Mouse (Mus musculus) liver, postnatal 0 days (tissue): ENCODE data around the gene Neurl2. TPM values are rescaled to one million over a fixed set of nuclear protein-coding genes. Genes with fewer than 3 reads are reported as not detected.
A peak's percentile ranks its signal among the peaks of the same experiment; 100 is the strongest.

Experiments
- ATAC-seq: fragments of 200-750 bp; cut with Nextera tagmentation; 2 replicates; pipeline ENCODE4 v1.8.0; 2017; ENCODE audit warnings: mild to moderate bottlenecking, moderate library complexity
- DNase-seq: peaks from one replicate; pipeline ENCODE4 v3.0.0-alpha.2; 2016
- H3K27ac ChIP-seq: fragments of 300-500 bp; sonication (generic); 2 replicates; pipeline ENCODE4 v1.5.1; 2014; ENCODE audit warnings: antibody characterized with exemption, moderate library complexity, mild to moderate bottlenecking, low read depth
- H3K27me3 ChIP-seq: fragments of 300-500 bp; sonication (generic); 2 replicates; pipeline ENCODE4 v1.6.1; 2014; ENCODE audit warnings: low read length, control low read depth, mixed read lengths; ENCODE audit not compliant: insufficient read depth
- H3K36me3 ChIP-seq: fragments of 300-500 bp; sonication (generic); replicated peaks from 2 replicates; pipeline ENCODE4 v1.6.1; 2014; ENCODE audit warnings: mild to moderate bottlenecking, control low read depth, low read length, moderate library complexity, mixed read lengths; ENCODE audit not compliant: insufficient read depth
- H3K4me1 ChIP-seq: fragments of 300-500 bp; sonication (generic); 2 replicates; pipeline ENCODE4 v1.6.1; 2014; ENCODE audit warnings: antibody characterized with exemption, mild to moderate bottlenecking, control low read depth; ENCODE audit not compliant: insufficient read depth
- H3K4me2 ChIP-seq: fragments of 300-500 bp; sonication (generic); 2 replicates; pipeline ENCODE4 v1.6.1; 2014; ENCODE audit warnings: low read depth, mild to moderate bottlenecking, low read length, moderate library complexity, mixed read lengths
- H3K4me3 ChIP-seq: fragments of 300-500 bp; sonication (generic); 2 replicates; pipeline ENCODE4 v1.5.1; 2014; ENCODE audit warnings: low read depth, low read length
- H3K9ac ChIP-seq: fragments of 300-500 bp; sonication (generic); replicated peaks from 2 replicates; pipeline ENCODE4 v1.6.1; 2014; ENCODE audit warnings: mild to moderate bottlenecking, moderate library complexity
- H3K9me3 ChIP-seq: fragments of 300-500 bp; sonication (generic); 2 replicates; pipeline ENCODE4 v1.6.1; 2016; ENCODE audit warnings: mild to moderate bottlenecking, control low read depth, low read length, mixed read lengths
- CTCF ChIP-seq: sonication (generic); IDR thresholded peaks from 2 replicates; pipeline ENCODE4 v1.5.1; 2016; ENCODE audit warnings: antibody characterized with exemption, low read depth
- EP300 ChIP-seq: IDR thresholded peaks from 2 replicates; pipeline ENCODE4 v1.6.1; 2016; ENCODE audit warnings: antibody characterized with exemption, low read depth, mild to moderate bottlenecking
- WGBS: fragments of 180-500 bp; shearing (Covaris S2); extraction: QIAGEN DNeasy Blood & Tissue Kit; methylation state at CpG from one replicate; pipeline ENCODE4 v1.1.7; 2014; ENCODE audit not compliant: insufficient replicate concordance; 5-methylcytosine and 5-hydroxymethylcytosine counted together
- polyA plus RNA-seq: library from polyadenylated mRNA; unstranded; fragments of >200 nt; fragmentation: Nextera tagmentation; extraction: Ambion mirVana; gene quantifications from 2 replicates; pipeline ENCODE4 v1.2.1, GENCODE M21; 2015

Neurl2 gene
- polyA plus RNA-seq, 1 experiment from 2014 or later, result 2.5 TPM

DNA sequence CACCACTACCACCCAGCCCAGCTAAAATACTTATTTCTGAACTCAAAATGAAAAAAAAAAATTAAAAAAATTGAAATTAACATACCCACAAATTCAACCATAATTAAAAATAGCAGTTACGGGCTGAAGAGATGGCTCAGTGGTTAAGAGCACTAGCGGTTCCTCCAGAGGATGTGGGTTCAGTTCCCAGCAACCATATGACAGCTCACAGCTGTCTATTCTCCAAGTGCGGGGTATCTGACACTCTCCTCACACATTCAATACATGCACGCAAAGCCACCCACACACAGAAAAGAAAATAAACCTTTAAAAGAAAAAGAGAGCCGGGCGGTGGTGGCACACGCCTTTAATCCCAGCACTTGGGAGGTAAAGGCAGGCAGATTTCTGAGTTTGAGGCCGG lies 16.8 kb upstream of the Neurl2 start:
- Histone ChIP-seq H3K4me1 (no peaks in the 10 kb centered on the region), H3K4me2 (no peak overlapping the region), H3K9ac (no peak overlapping the region), H3K9me3 (no peaks in the 10 kb centered on the region), H3K4me3 (no peak overlapping the region), H3K36me3 (no peaks in the 10 kb centered on the region), H3K27ac (no peak overlapping the region), H3K27me3 (peaks cover 9% of the 10 kb centered on the region)
- 66% methylated on average over 8 of the region's 8 CpGs for WGBS
- no peak for TF ChIP-seq CTCF
- no peak for TF ChIP-seq EP300
- ATAC-seq (no peak), DNase-seq (no peak)

DNA sequence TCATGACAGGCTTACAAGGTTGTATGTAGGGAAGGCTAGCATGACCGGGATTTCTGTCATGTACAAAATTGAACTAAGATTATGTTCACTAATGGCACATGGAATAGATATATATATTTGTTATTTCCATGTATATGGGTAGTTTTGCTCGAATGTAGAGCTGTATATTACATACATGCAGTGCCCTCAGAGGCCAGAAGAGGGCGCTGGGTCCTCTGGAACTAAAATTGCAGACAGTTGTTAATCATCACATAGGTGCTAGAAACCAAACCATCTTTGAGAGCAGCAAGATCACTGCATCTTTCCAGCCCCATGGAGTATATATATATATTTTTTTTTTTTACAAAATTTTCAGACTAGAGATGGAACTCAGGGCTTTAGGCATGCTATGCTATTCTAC lies 12.5 kb upstream of the Neurl2 start:
- no peaks in the 10 kb centered on the region for H3K27me3 ChIP-seq
- H3K9ac ChIP-seq, result no peak overlapping the region
- ATAC-seq (no peak), DNase-seq (no peak)
- H3K36me3 ChIP-seq, result no peaks in the 10 kb centered on the region
- WGBS, result 48% methylated on average over 3 of the region's 3 CpGs
- H3K4me1 ChIP-seq, result no peaks in the 10 kb centered on the region
- TF ChIP-seq CTCF (peak; percentile 62), EP300 (no peak)
- H3K4me3 ChIP-seq, result no peak overlapping the region
- H3K27ac ChIP-seq, result no peak overlapping the region
- H3K9me3 ChIP-seq, result no peaks in the 10 kb centered on the region
- H3K4me2 ChIP-seq, result no peak overlapping the region

DNA sequence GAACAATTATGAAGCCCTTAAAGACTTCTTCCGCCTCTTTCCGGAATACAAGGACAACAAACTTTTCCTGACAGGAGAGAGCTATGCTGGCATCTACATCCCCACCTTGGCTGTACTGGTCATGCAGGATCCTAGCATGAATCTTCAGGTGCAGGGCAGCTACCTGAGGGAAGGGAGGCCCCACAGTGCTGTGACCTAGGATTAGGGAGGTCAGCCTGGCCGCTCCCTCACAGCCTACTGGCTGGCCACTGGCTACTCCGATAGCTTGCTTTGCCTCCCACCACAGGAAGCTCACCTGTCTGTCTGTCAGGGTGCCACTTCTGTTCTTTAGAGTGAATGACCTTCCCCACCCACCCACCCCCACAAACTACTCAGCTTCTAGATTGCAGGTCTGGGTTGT lies 1.9 kb upstream of the Neurl2 start:
- DNase-seq (no peak), ATAC-seq (no peak)
- H3K9me3 ChIP-seq, result no peaks in the 10 kb centered on the region
- no peak for TF ChIP-seq EP300
- no peak for TF ChIP-seq CTCF
- H3K27ac ChIP-seq, result no peak overlapping the region
- WGBS, result 87% methylated on average over 4 of the region's 4 CpGs
- peaks cover 32% of the 10 kb centered on the region for H3K36me3 ChIP-seq
- no peak overlapping the region for H3K4me3 ChIP-seq
- no peaks in the 10 kb centered on the region for H3K27me3 ChIP-seq
- peaks cover 16% of the 10 kb centered on the region for H3K4me1 ChIP-seq
- H3K4me2 ChIP-seq, result peak overlapping the region; percentile 98
- H3K9ac ChIP-seq, result 0 out of 2 replicates have a peak overlapping the region, but pooled peaks have one; percentile 71

DNA sequence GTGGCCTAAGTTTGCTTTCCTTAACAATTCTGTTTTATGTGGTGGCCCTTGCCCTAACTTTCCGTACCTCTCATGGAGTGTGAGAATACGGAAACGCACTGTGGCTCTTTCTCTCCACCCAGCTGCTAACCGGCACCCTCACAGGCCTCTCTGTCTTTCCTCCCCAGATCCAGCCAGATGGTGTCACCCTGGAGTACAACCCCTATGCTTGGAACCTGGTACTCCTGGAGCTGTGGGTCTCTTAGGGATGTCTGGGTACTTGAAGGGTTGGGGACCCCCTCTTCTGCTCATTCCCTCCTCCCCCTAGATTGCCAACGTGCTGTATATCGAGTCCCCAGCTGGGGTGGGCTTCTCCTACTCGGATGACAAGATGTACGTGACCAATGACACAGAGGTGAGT lies 1.3 kb upstream of the Neurl2 start:
- 36% methylated on average over 8 of the region's 8 CpGs for WGBS
- DNase-seq, result no peak
- no peak for ATAC-seq

DNA sequence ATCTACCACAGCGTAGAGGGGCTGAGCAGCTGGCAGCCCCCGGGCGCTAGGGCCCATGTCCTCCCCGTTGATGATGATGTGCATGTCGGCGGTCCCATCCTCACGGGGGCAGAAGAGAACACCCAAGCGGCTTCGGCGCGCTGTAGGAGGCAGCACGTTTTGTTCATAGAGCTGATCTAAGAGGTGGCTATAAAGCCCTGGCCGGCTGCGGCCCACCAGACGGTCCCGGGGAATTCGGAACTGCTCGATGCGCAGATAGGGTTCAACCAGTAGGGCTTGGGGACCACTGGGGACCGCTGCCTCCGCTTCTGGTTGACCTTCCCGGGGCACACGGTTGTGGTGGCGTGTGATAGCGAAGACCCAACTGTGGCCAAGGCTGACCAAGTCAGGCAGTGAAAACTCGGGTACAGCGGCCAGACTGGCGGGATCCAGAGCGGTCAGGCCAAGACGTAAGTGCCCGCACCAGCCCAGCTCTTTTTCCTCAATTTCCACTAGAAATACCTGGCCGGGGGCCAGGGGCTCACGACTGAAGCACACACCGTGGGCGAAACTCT lies 431 bp downstream of the Neurl2 start, which contains the start of gene Ctsa:
Gene Ctsa (plus strand): TSS at position 126 of the 554 bp plus-strand sequence.
- peak; percentile 83 for DNase-seq
- Histone ChIP-seq H3K9me3 (no peaks in the 10 kb centered on the region), H3K27ac (peak within 1 kb of the TSS; percentile 88), H3K4me2 (peak within 1 kb of the TSS; percentile 98), H3K9ac (peak within 1 kb of the TSS; percentile 71), H3K4me1 (peaks cover 16% of the 10 kb centered on the region), H3K36me3 (peaks cover 11% of the 10 kb centered on the region), H3K27me3 (no peaks in the 10 kb centered on the region), H3K4me3 (peak within 1 kb of the TSS; percentile 60)
- ATAC-seq, result peak; percentile 69
- TF ChIP-seq EP300 (no peak), CTCF (peak; percentile 85)
- WGBS, result 1% methylated on average over 35 of the region's 35 CpGs

More for the DNA sequence above, 1.3 kb upstream of the Neurl2 start:
- Histone ChIP-seq H3K36me3 (peaks cover 26% of the 10 kb centered on the region), H3K4me1 (peaks cover 16% of the 10 kb centered on the region), H3K9me3 (no peaks in the 10 kb centered on the region), H3K9ac (peak overlapping the region; percentile 71), H3K27ac (peak overlapping the region; percentile 12; the same call in 1 of the 2 replicates), H3K4me3 (peak overlapping the region; percentile 60), H3K27me3 (no peaks in the 10 kb centered on the region), H3K4me2 (peak overlapping the region; percentile 98)
- TF ChIP-seq CTCF (peak; percentile 13; the same call in 1 of the 2 replicates), EP300 (no peak)

DNA sequence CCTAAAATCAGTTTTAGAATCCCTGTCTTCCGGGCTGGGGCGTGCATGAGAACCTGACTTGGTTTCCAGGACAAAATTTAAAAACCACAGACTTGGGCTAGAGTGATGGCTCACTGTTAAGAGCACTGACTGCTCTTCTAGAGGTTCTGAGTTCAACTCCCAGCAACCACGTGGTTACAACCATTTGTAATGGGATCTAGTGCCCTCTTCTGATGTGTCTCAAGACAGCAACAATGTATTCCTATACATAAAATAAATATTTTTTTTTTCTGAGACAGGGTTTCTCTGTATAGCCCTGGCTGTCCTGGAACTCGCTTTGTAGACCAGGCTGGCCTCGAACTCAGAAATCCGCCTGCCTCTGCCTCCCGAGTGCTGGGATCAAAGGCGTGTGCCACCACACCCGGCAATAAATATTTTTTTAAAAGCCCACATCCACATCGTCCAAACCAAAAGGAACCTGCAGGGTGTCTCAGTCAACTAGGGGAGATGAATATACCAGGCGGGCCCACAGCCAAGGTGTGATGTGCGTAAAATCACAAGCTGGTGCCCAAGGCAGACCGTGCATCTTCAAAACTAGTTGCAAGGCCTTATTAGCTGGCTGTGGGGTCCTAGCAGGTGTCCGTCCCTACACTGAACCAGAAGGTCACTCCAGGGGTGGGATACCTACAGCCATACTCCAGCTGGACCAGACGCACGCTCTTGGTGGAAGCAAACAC lies 1.1 kb downstream of the Neurl2 start:
- Histone ChIP-seq H3K36me3 (peaks cover 13% of the 10 kb centered on the region), H3K4me3 (peak overlapping the region; percentile 60), H3K9ac (no peak overlapping the region), H3K4me2 (peak overlapping the region; percentile 98), H3K27ac (peak overlapping the region; percentile 88; the same call in 1 of the 2 replicates), H3K4me1 (peaks cover 16% of the 10 kb centered on the region), H3K9me3 (no peaks in the 10 kb centered on the region), H3K27me3 (no peaks in the 10 kb centered on the region)
- no peak for ATAC-seq
- TF ChIP-seq EP300 (no peak), CTCF (no peak)
- no peak for DNase-seq
- 60% methylated on average over 16 of the region's 16 CpGs for WGBS
